In genomic region chr8:72495411-72496111, GRCm38 (mm10) we compare ENCODE assay signal across 15 mouse cellular contexts. TPM values are rescaled to one million over a fixed set of nuclear protein-coding genes. Genes with fewer than 3 reads are reported as not detected.
DNase-seq lines count a peak whose midpoint lies in the region; ATAC-seq lines count a peak whose summit lies in the region.
"Had no signal": no experiment of that assay in that cellular context is flagged by ENCODE, and none has a peak within 500 bp of the region (broad histone marks: within the 10 kb centered on the region; RNA-seq: fewer than 3 reads in every experiment).

No protein-coding gene starts in this region.

- peak; percentile 42 to 50 for DNase-seq in cerebellum, postnatal 25 days
- no peak for DNase-seq in cerebellum, postnatal 14 days
- peak; percentile 28 to 36 for DNase-seq in kidney, adult 8-10 months
- no peak for DNase-seq in kidney, postnatal 10 days
- DNase-seq in ES-CJ7 (ENCODE audit: low read depth, low spot score) = peak; percentile 47
- peak; percentile 41 for DNase-seq in kidney, postnatal 36 days
- DNase-seq in thymus, postnatal 14 days = no peak
- DNase-seq: gastrocnemius, postnatal 25 days; heart, postnatal 10 days; lung, embryonic 14.5 days; lung, postnatal 36 days; thymus, postnatal 36 days had no signal

- no peak for ATAC-seq in megakaryocyte progenitor cell, adult 5-6 weeks (replicated peaks; ENCODE audit: poor library complexity)
- ATAC-seq: forebrain, embryonic 14.5 days; Patski had no signal

RNA-seq across cellular contexts. Expression of gene Slc35e1, which starts 3.1 kb away (rescaled TPM):
- 27.3 and 40.7 TPM in 2 replicates for total RNA-seq in megakaryocyte progenitor cell, adult 5-6 weeks (2015)
- 26.8 and 30.3 TPM in 2 replicates for total RNA-seq in megakaryocyte progenitor cell, adult 5-6 weeks (2017)

RNA-seq across cellular contexts. Expression of gene Cherp, which starts 20.5 kb away (rescaled TPM):
- 80.1 and 106 TPM in 2 replicates for total RNA-seq in megakaryocyte progenitor cell, adult 5-6 weeks (2015)
- total RNA-seq in megakaryocyte progenitor cell, adult 5-6 weeks (2017) = 17.7 and 23.8 TPM in 2 replicates

RNA-seq across cellular contexts. Expression of gene 1700030K09Rik, which starts 51.9 kb away (rescaled TPM):
- 3.0 and 3.3 TPM in 2 replicates for total RNA-seq in megakaryocyte progenitor cell, adult 5-6 weeks (2015)
- 6.3 and 6.5 TPM in 2 replicates for total RNA-seq in megakaryocyte progenitor cell, adult 5-6 weeks (2017)

RNA-seq across cellular contexts. Expression of gene Calr3, which starts 51.9 kb away (rescaled TPM):
- total RNA-seq in megakaryocyte progenitor cell, adult 5-6 weeks (2015) = 2.2 TPM in 2 replicates
- total RNA-seq in megakaryocyte progenitor cell, adult 5-6 weeks (2017) = 2.9 TPM in 2 replicates

RNA-seq across cellular contexts. Expression of gene Med26, which starts 52.5 kb away (rescaled TPM):
- 10.0 and 12.0 TPM in 2 replicates for total RNA-seq in megakaryocyte progenitor cell, adult 5-6 weeks (2015)
- 8.6 and 9.9 TPM in 2 replicates for total RNA-seq in megakaryocyte progenitor cell, adult 5-6 weeks (2017)

Comparison
In these comparisons a context has a peak if more than half of its experiments do, and no peak if none do; other contexts are left out.
1. DNase-seq: peak in cerebellum, postnatal 25 days (2 of 2), kidney, adult 8-10 months (2 of 2), ES-CJ7 (single experiment) and kidney, postnatal 36 days (2 of 2); none in cerebellum, postnatal 14 days (0 of 2), kidney, postnatal 10 days (single experiment) and thymus, postnatal 14 days (single experiment).